Mouse (Mus musculus): ENCODE measurements around the gene Hdgf. TPM values are rescaled to one million over a fixed set of nuclear protein-coding genes. Genes with fewer than 3 reads are reported as not detected.

Hdgf gene
- polyA plus RNA-seq, 1 experiment = 78.7 TPM

GRCm38 (mm10) chr3:87960586-87961191, 54.6 kb downstream of the Hdgf start:
- WGBS = under 1% methylated on average over 27 of the region's 27 CpGs
- peak; percentile 59 for DNase-seq (ENCODE audit: low read depth, low spot score)

Other genes starting within 250 kb of the Hdgf start
- gene Lrrc71, start 157.7 kb upstream of the Hdgf start, polyA plus RNA-seq (2012; rRNA removed) = 0.31 TPM in 1 of 2 replicates, not detected in the other
- gene Ntrk1, start 111.2 kb upstream of the Hdgf start, polyA plus RNA-seq (2012; rRNA removed) = 0.07 and 0.16 TPM in 2 replicates
- gene Insrr, start 109.4 kb upstream of the Hdgf start, polyA plus RNA-seq (2012; rRNA removed) = 1.3 and 1.6 TPM in 2 replicates
- 11.3 and 17.1 TPM in 2 replicates for gene Pear1, start 82.0 kb upstream of the Hdgf start, polyA plus RNA-seq (2012; rRNA removed)
- gene Sh2d2a, start 59.6 kb upstream of the Hdgf start, polyA plus RNA-seq (2012; rRNA removed) = 3.5 and 5.6 TPM in 2 replicates
- 28.5 and 30.2 TPM in 2 replicates for gene Prcc, start 20.7 kb upstream of the Hdgf start, polyA plus RNA-seq (2012; rRNA removed)
- 63.4 and 64.1 TPM in 2 replicates for gene Mrpl24, start 13.2 kb downstream of the Hdgf start, polyA plus RNA-seq (2012; rRNA removed)
- 14.0 and 15.3 TPM in 2 replicates for gene Isg20l2, start 24.0 kb downstream of the Hdgf start, polyA plus RNA-seq (2012; rRNA removed)
- gene Rrnad1, start 24.4 kb downstream of the Hdgf start, polyA plus RNA-seq (2012; rRNA removed) = 17.5 and 22.5 TPM in 2 replicates
- gene Crabp2, start 42.3 kb downstream of the Hdgf start, polyA plus RNA-seq (2012; rRNA removed) = not detected in 2 replicates
- 0.87 and 1.4 TPM in 2 replicates for gene Nes, start 64.8 kb downstream of the Hdgf start, polyA plus RNA-seq (2012; rRNA removed)
- 0.20 TPM in 1 of 2 replicates, not detected in the other for gene Bcan, start 93.9 kb downstream of the Hdgf start, polyA plus RNA-seq (2012; rRNA removed)
- gene Hapln2, start 121.3 kb downstream of the Hdgf start, polyA plus RNA-seq (2012; rRNA removed) = not detected in 2 replicates
- 8.0 and 9.3 TPM in 2 replicates for gene Gpatch4, start 136.8 kb downstream of the Hdgf start, polyA plus RNA-seq (2012; rRNA removed)
- 62.6 and 75.5 TPM in 2 replicates for gene Naxe, start 152.2 kb downstream of the Hdgf start, polyA plus RNA-seq (2012; rRNA removed)
- gene Ttc24, start 172.0 kb downstream of the Hdgf start, polyA plus RNA-seq (2012; rRNA removed) = not detected in 2 replicates
- gene Iqgap3, start 175.7 kb downstream of the Hdgf start, polyA plus RNA-seq (2012; rRNA removed) = 14.3 and 18.7 TPM in 2 replicates
- 26.1 and 40.8 TPM in 2 replicates for gene Mef2d, start 236.1 kb downstream of the Hdgf start, polyA plus RNA-seq (2012; rRNA removed)